Mouse (Mus musculus) left cerebral cortex, adult 8-10 months (tissue): Measurements from ENCODE around the gene Fam8a1. TPM values are rescaled to one million over a fixed set of nuclear protein-coding genes. Genes with fewer than 3 reads are reported as not detected.

Source experiments
- total RNA-seq, 4 experiments: library from RNA; stranded (reverse); gene quantifications; 2 replicates each; pipeline ENCODE4 v1.2.4; 2022

Fam8a1 gene
- total RNA-seq, 4 experiments from 2014 or later = 79.0 to 84.9 (median 81.5) TPM

Other genes with a start within 250 kb of the Fam8a1 start
- 100 to 1,000 TPM; 205 to 244 (median 221) TPM for gene Cap2, start 167.7 kb upstream of the Fam8a1 start, total RNA-seq
- gene Nup153, start 58.4 kb downstream of the Fam8a1 start, total RNA-seq = 10 to 100 TPM; 47.2 to 54.8 (median 50.0) TPM